Mouse (Mus musculus): ENCODE data around the gene Abtb2. TPM values are rescaled to one million over a fixed set of nuclear protein-coding genes. Genes with fewer than 3 reads are reported as not detected.
A peak's percentile ranks its signal among the peaks of the same experiment; 100 is the strongest.
"Not testable (repeated sequence)": the region's sequence is repeated elsewhere in the genome, so short reads cannot be mapped to it uniquely, and the experiment has no call there.

Abtb2 gene
- total RNA-seq (2014; rRNA removed) (6.5 and 8.6 TPM in 2 replicates), polyA plus RNA-seq (2012; rRNA removed) (15.1 and 17.3 TPM in 2 replicates)

- Histone ChIP-seq H3K4me3 (ENCODE audit: insufficient read depth, low read depth, low read length) (peak within 1 kb of the TSS; percentile 77), H3K4me1 (ENCODE audit: control insufficient read depth, insufficient read depth, low read length) (peaks cover 23% of the 10 kb centered on the region), H3K36me3 (ENCODE audit: control insufficient read depth, insufficient read depth, low read length) (no peaks in the 10 kb centered on the region), H3K27ac (replicated peaks; ENCODE audit: insufficient read depth, low read depth, low read length) (peak within 1 kb of the TSS; percentile 42), H3K79me2 (ENCODE audit: control insufficient read depth, insufficient read depth, low read length) (peaks cover 22% of the 10 kb centered on the region; the same call in 1 of the 2 replicates), H3K27me3 (ENCODE audit: control insufficient read depth, insufficient read depth, low read length) (no peaks in the 10 kb centered on the region), H3K9ac (ENCODE audit: low read depth, low read length) (peak within 1 kb of the TSS; percentile 75)
- peak; percentile 94 for TF ChIP-seq POLR2A (IDR thresholded peaks at IDR 0.05; ENCODE audit: extremely low read depth, insufficient read depth, low read length)
- TF ChIP-seq CTCF (IDR thresholded peaks at IDR 0.05; ENCODE audit: low read depth, low read length): no peak
- peak; percentile 86 for DNase-seq (ENCODE audit: extremely low read depth, low read depth, low spot score)
- WGBS: under 1% methylated on average over 34 of the region's 34 CpGs
These were observed at the start of gene Abtb2 for GRCm38 (mm10) chr2:103565732-103566422. Gene Abtb2 (plus strand): TSS chr2:103566310.

GRCm38 (mm10) chr2:103516472-103516871 is 49.6 kb upstream of the Abtb2 start:
- H3K79me2 ChIP-seq (ENCODE audit: control insufficient read depth, insufficient read depth, low read length): no peaks in the 10 kb centered on the region
- H3K9ac ChIP-seq (ENCODE audit: low read depth, low read length): no peak overlapping the region
- no peak overlapping the region for H3K27ac ChIP-seq (replicated peaks; ENCODE audit: insufficient read depth, low read depth, low read length)
- no peak for TF ChIP-seq POLR2A (IDR thresholded peaks at IDR 0.05; ENCODE audit: extremely low read depth, insufficient read depth, low read length)
- no peak for TF ChIP-seq CTCF (IDR thresholded peaks at IDR 0.05; ENCODE audit: low read depth, low read length)
- H3K27me3 ChIP-seq (ENCODE audit: control insufficient read depth, insufficient read depth, low read length): no peaks in the 10 kb centered on the region
- no peak overlapping the region for H3K4me3 ChIP-seq (ENCODE audit: insufficient read depth, low read depth, low read length)
- H3K4me1 ChIP-seq (ENCODE audit: control insufficient read depth, insufficient read depth, low read length): peaks cover 14% of the 10 kb centered on the region
- no peaks in the 10 kb centered on the region for H3K36me3 ChIP-seq (ENCODE audit: control insufficient read depth, insufficient read depth, low read length)
- 13% methylated on average over 1 of the region's 1 CpGs for WGBS
- DNase-seq (ENCODE audit: extremely low read depth, low read depth, low spot score): peak; percentile 82

GRCm38 (mm10) chr2:103525596-103525995 is 40.5 kb upstream of the Abtb2 start:
- TF ChIP-seq CTCF (IDR thresholded peaks at IDR 0.05; ENCODE audit: low read depth, low read length): no peak
- TF ChIP-seq POLR2A (IDR thresholded peaks at IDR 0.05; ENCODE audit: extremely low read depth, insufficient read depth, low read length): no peak
- H3K9ac ChIP-seq (ENCODE audit: low read depth, low read length): no peak overlapping the region
- H3K4me1 ChIP-seq (ENCODE audit: control insufficient read depth, insufficient read depth, low read length): no peaks in the 10 kb centered on the region
- 94% methylated on average over 1 of the region's 1 CpGs for WGBS
- H3K27me3 ChIP-seq (ENCODE audit: control insufficient read depth, insufficient read depth, low read length): no peaks in the 10 kb centered on the region
- DNase-seq (ENCODE audit: extremely low read depth, low read depth, low spot score): no peak
- no peak overlapping the region for H3K27ac ChIP-seq (replicated peaks; ENCODE audit: insufficient read depth, low read depth, low read length)
- no peak overlapping the region for H3K4me3 ChIP-seq (ENCODE audit: insufficient read depth, low read depth, low read length)
- no peaks in the 10 kb centered on the region for H3K79me2 ChIP-seq (ENCODE audit: control insufficient read depth, insufficient read depth, low read length)
- no peaks in the 10 kb centered on the region for H3K36me3 ChIP-seq (ENCODE audit: control insufficient read depth, insufficient read depth, low read length)

GRCm38 (mm10) chr2:103547132-103547531 is 19.0 kb upstream of the Abtb2 start:
- H3K27me3 ChIP-seq (ENCODE audit: control insufficient read depth, insufficient read depth, low read length): no peaks in the 10 kb centered on the region
- peak; percentile 79 for DNase-seq (ENCODE audit: extremely low read depth, low read depth, low spot score)
- WGBS: 2% methylated on average over 2 of the region's 2 CpGs
- TF ChIP-seq POLR2A (IDR thresholded peaks at IDR 0.05; ENCODE audit: extremely low read depth, insufficient read depth, low read length) (no peak), CTCF (IDR thresholded peaks at IDR 0.05; ENCODE audit: low read depth, low read length) (peak; percentile 86)
- no peak overlapping the region for H3K27ac ChIP-seq (replicated peaks; ENCODE audit: insufficient read depth, low read depth, low read length)
- no peak overlapping the region for H3K9ac ChIP-seq (ENCODE audit: low read depth, low read length)
- H3K4me3 ChIP-seq (ENCODE audit: insufficient read depth, low read depth, low read length): no peak overlapping the region
- H3K4me1 ChIP-seq (ENCODE audit: control insufficient read depth, insufficient read depth, low read length): peaks cover 1% of the 10 kb centered on the region; the same call in 1 of the 2 replicates
- H3K36me3 ChIP-seq (ENCODE audit: control insufficient read depth, insufficient read depth, low read length): no peaks in the 10 kb centered on the region
- no peaks in the 10 kb centered on the region for H3K79me2 ChIP-seq (ENCODE audit: control insufficient read depth, insufficient read depth, low read length)

GRCm38 (mm10) chr2:103550301-103550700 is 15.8 kb upstream of the Abtb2 start:
- not testable (repeated sequence) for H3K27ac ChIP-seq (replicated peaks; ENCODE audit: insufficient read depth, low read depth, low read length); H3K27me3 ChIP-seq (ENCODE audit: control insufficient read depth, insufficient read depth, low read length); H3K4me1 ChIP-seq (ENCODE audit: control insufficient read depth, insufficient read depth, low read length); DNase-seq (ENCODE audit: extremely low read depth, low read depth, low spot score); H3K36me3 ChIP-seq (ENCODE audit: control insufficient read depth, insufficient read depth, low read length); H3K79me2 ChIP-seq (ENCODE audit: control insufficient read depth, insufficient read depth, low read length); H3K9ac ChIP-seq (ENCODE audit: low read depth, low read length); H3K4me3 ChIP-seq (ENCODE audit: insufficient read depth, low read depth, low read length)
- 84% methylated on average over 2 of the region's 2 CpGs for WGBS

GRCm38 (mm10) chr2:103554041-103554440 is 12.1 kb upstream of the Abtb2 start:
- H3K27ac ChIP-seq (replicated peaks; ENCODE audit: insufficient read depth, low read depth, low read length): no peak overlapping the region
- no peaks in the 10 kb centered on the region for H3K36me3 ChIP-seq (ENCODE audit: control insufficient read depth, insufficient read depth, low read length)
- no peak overlapping the region for H3K4me3 ChIP-seq (ENCODE audit: insufficient read depth, low read depth, low read length)
- no peak for DNase-seq (ENCODE audit: extremely low read depth, low read depth, low spot score)
- H3K9ac ChIP-seq (ENCODE audit: low read depth, low read length): no peak overlapping the region
- TF ChIP-seq CTCF (IDR thresholded peaks at IDR 0.05; ENCODE audit: low read depth, low read length) (no peak), POLR2A (IDR thresholded peaks at IDR 0.05; ENCODE audit: extremely low read depth, insufficient read depth, low read length) (no peak)
- H3K79me2 ChIP-seq (ENCODE audit: control insufficient read depth, insufficient read depth, low read length): no peaks in the 10 kb centered on the region
- H3K4me1 ChIP-seq (ENCODE audit: control insufficient read depth, insufficient read depth, low read length): peaks cover 11% of the 10 kb centered on the region
- no peaks in the 10 kb centered on the region for H3K27me3 ChIP-seq (ENCODE audit: control insufficient read depth, insufficient read depth, low read length)
- WGBS: 80% methylated on average over 2 of the region's 2 CpGs

Measured in liver, adult 2 months (tissue).